Mouse (Mus musculus): ENCODE measurements around the gene Cuedc1. TPM values are rescaled to one million over a fixed set of nuclear protein-coding genes. Genes with fewer than 3 reads are reported as not detected.

The Cuedc1 gene
- total and polyA plus RNA-seq, 3 experiments = 1.0 to 4.8 TPM; not detected in 1

DNA sequence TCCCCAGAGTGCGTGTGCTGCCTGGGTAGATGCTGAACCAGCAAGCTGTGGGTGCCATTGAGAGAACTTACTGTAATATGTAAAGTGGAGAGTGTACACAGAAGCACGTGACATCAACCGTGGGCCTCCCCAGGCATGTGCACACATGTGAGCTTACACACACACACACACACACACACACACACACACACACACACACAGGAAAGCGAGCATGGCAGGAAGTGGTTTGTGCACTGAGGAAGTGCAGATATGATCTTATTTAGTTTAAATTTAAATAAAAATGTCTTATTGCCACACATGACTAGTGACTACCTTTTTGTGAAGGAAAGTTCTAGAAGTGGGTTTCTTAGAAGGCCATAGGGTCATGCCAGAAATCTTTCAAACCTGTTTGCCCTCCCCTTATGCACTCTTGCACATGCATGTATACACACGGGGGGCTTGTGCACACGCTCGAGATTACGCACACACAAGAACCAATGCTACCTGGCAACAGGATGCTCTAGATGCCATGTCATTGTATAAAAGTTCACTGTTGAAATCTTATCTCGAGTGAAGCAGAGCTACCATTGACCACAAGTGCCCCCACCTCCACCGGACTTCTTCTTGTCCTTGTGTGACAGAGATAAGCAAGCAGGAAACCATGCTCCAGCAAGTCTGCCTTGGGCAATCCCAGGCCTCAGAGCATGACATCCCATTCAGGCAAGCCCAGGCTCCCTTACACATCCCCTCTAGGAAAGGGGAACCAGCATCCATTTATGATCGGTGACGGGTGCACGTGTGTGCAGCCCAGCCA is 47.6 kb downstream of the Cuedc1 start:
- Histone ChIP-seq H3K9ac (ENCODE audit: control insufficient read depth, low read depth, low read length, poor library complexity, severe bottlenecking) (no peak overlapping the region), H3K36me3 (ENCODE audit: control insufficient read depth in 1 of 2, insufficient read depth in 2 of 2, low read length in 2 of 2) (peaks cover 0 to 39% of the 10 kb centered on the region in 2 experiments; a peak in 2 of 4 replicates), H3K27me3 (ENCODE audit: control insufficient read depth in 1 of 2, insufficient read depth in 2 of 2, low read length in 2 of 2) (no peaks in the 10 kb centered on the region), H3K79me2 (ENCODE audit: control insufficient read depth, insufficient read depth, low read length, poor library complexity) (no peaks in the 10 kb centered on the region), H3K4me3 (ENCODE audit: control insufficient read depth in 1 of 2, insufficient read depth in 1 of 2, low read depth in 2 of 2, low read length in 2 of 2) (no peak overlapping the region), H3K9me3 (replicated peaks; ENCODE audit: insufficient read depth, low read length) (no peaks in the 10 kb centered on the region), H3K4me1 (ENCODE audit: control insufficient read depth in 1 of 2, insufficient read depth in 2 of 2, low read length in 2 of 2) (peaks cover 22 to 48% of the 10 kb centered on the region in 2 experiments), H3K27ac (ENCODE audit: control insufficient read depth, low read depth, low read length) (peak overlapping the region; percentile 46)
- peak; percentile 87 for DNase-seq (ENCODE audit: low read depth, low spot score)
- TF ChIP-seq ELF1 (IDR thresholded peaks at IDR 0.05; ENCODE audit: low read depth, low read length) = 0 out of 2 replicates have a peak, but pooled peaks have one; percentile 12
- TF ChIP-seq POLR2AphosphoS2 (IDR thresholded peaks at IDR 0.05; ENCODE audit: low read length) = no peak
- TF ChIP-seq GABPA (IDR thresholded peaks at IDR 0.05; ENCODE audit: low read depth, low read length) = no peak
- TF ChIP-seq TCF12 (IDR thresholded peaks at IDR 0.05; ENCODE audit: low read depth, low read length) = peak; percentile 96
- TF ChIP-seq ETS1 (IDR thresholded peaks at IDR 0.05; ENCODE audit: low read depth, low read length) = peak; percentile 84
- TF ChIP-seq SMC3 (IDR thresholded peaks at IDR 0.05; ENCODE audit: low read depth, low read length) = no peak
- no peak for TF ChIP-seq HCFC1 (IDR thresholded peaks at IDR 0.05; ENCODE audit: low read depth, low read length)
- TF ChIP-seq MAFK (IDR thresholded peaks at IDR 0.05; ENCODE audit: borderline replicate concordance, low read depth, low read length) = 0 out of 2 replicates have a peak, but pooled peaks have one; percentile 36
- peak; percentile 92 to 96 for TF ChIP-seq EP300 (IDR thresholded peaks at IDR 0.05; ENCODE audit: low read depth in 1 of 2, low read length in 2 of 2)
- no peak for TF ChIP-seq CTCF (IDR thresholded peaks at IDR 0.05 in 2 of 3, conservative IDR thresholded peaks at IDR 0.05 in 1 of 3; ENCODE audit: control insufficient read depth in 1 of 3, insufficient read depth in 1 of 3, low read depth in 2 of 3, low read length in 3 of 3, poor library complexity in 1 of 3, severe bottlenecking in 1 of 3)
- no peak for TF ChIP-seq E2F4 (IDR thresholded peaks at IDR 0.05; ENCODE audit: borderline replicate concordance, low read depth, low read length)
- TF ChIP-seq JUND (IDR thresholded peaks at IDR 0.05; ENCODE audit: low read depth, low read length) = no peak
- TF ChIP-seq ZC3H11A (IDR thresholded peaks at IDR 0.05; ENCODE audit: low read depth, low read length) = no peak
- TF ChIP-seq ZMIZ1 (IDR thresholded peaks at IDR 0.05; ENCODE audit: low read depth, low read length) = no peak
- peak; percentile 94 for TF ChIP-seq GATA1 (IDR thresholded peaks at IDR 0.05; ENCODE audit: low read depth, low read length)
- peak; percentile 34; the same call in 1 of the 2 replicates for TF ChIP-seq ZNF384 (IDR thresholded peaks at IDR 0.05; ENCODE audit: low read depth, low read length)
- no peak for TF ChIP-seq RAD21 (IDR thresholded peaks at IDR 0.05; ENCODE audit: low read depth, low read length)
- TF ChIP-seq BHLHE40 (IDR thresholded peaks at IDR 0.05; ENCODE audit: borderline replicate concordance, low read depth, low read length) = peak; percentile 78
- TF ChIP-seq NELFE (IDR thresholded peaks at IDR 0.05; ENCODE audit: low read depth, low read length) = no peak
- no peak for TF ChIP-seq ZKSCAN1 (IDR thresholded peaks at IDR 0.05; ENCODE audit: low read depth, low read length)
- TF ChIP-seq MAX (IDR thresholded peaks at IDR 0.05; ENCODE audit: low read length) = peak; percentile 73
- TF ChIP-seq NRF1 (IDR thresholded peaks at IDR 0.05; ENCODE audit: insufficient read depth, low read depth, low read length, poor library complexity, severe bottlenecking) = peak; percentile 34; the same call in 1 of the 2 replicates
- TF ChIP-seq CHD2 (IDR thresholded peaks at IDR 0.05; ENCODE audit: low read length) = 0 out of 2 replicates have a peak, but pooled peaks have one; percentile 14
- no peak for TF ChIP-seq USF2 (IDR thresholded peaks at IDR 0.05; ENCODE audit: borderline replicate concordance in 1 of 2, insufficient read depth in 1 of 2, low read depth in 1 of 2, low read length in 2 of 2)
- peak; percentile 94 for TF ChIP-seq TAL1 (IDR thresholded peaks at IDR 0.05; ENCODE audit: low read length)
- peak; percentile 70; the same call in 1 of the 2 replicates for TF ChIP-seq MEF2A (IDR thresholded peaks at IDR 0.05; ENCODE audit: extremely low read depth, insufficient replicate concordance, low read depth, low read length, poor library complexity, severe bottlenecking)
- TF ChIP-seq MYC (IDR thresholded peaks at IDR 0.05; ENCODE audit: low read depth, low read length) = peak; percentile 59
- TF ChIP-seq USF1 (IDR thresholded peaks at IDR 0.05; ENCODE audit: low read depth, low read length) = peak; percentile 77
- 0 out of 2 replicates have a peak, but pooled peaks have one; percentile 41 for TF ChIP-seq MXI1 (IDR thresholded peaks at IDR 0.05; ENCODE audit: low read depth, low read length)
- no peak for TF ChIP-seq POLR2A (IDR thresholded peaks at IDR 0.05; ENCODE audit: control insufficient read depth in 1 of 2, insufficient read depth in 1 of 2, low read depth in 1 of 2, low read length in 2 of 2, poor library complexity in 1 of 2)
- peak; percentile 42; the same call in 1 of the 2 replicates for TF ChIP-seq SIN3A (IDR thresholded peaks at IDR 0.05; ENCODE audit: low read length)
- peak; percentile 79 for TF ChIP-seq RCOR1 (IDR thresholded peaks at IDR 0.05; ENCODE audit: low read depth, low read length)
- TF ChIP-seq MYB (IDR thresholded peaks at IDR 0.05; ENCODE audit: low read depth, low read length) = peak; percentile 81
- peak; percentile 90 for TF ChIP-seq MAZ (IDR thresholded peaks at IDR 0.05; ENCODE audit: low read depth, low read length)
- TF ChIP-seq POLR2AphosphoS5 (IDR thresholded peaks at IDR 0.05; ENCODE audit: borderline replicate concordance, low read depth, low read length) = no peak
- TF ChIP-seq TBP (IDR thresholded peaks at IDR 0.05; ENCODE audit: low read depth, low read length) = no peak

All from MEL (cell line).